Mouse (Mus musculus) stomach, postnatal 0 days (tissue): ENCODE data around the gene Chst3.

ENCODE experiments used
- CTCF ChIP-seq: IDR thresholded peaks from 2 replicates; pipeline ENCODE4 v1.5.1; 2016; ENCODE audit warnings: antibody characterized with exemption, low read depth, mild to moderate bottlenecking, moderate library complexity
- EP300 ChIP-seq: optimal IDR thresholded peaks from 2 replicates; pipeline ENCODE3; 2016; ENCODE audit warnings: antibody characterized with exemption

GRCm38 (mm10) chr10:60250426-60250965, 31.4 kb upstream of the Chst3 start:
- TF ChIP-seq EP300 (no peak), CTCF (no peak)
